Mouse (Mus musculus) ovary, postnatal 10 days (tissue): ENCODE measurements around the gene Ciapin1.

Experiments
- DNase-seq: peaks from one replicate; pipeline ENCODE4 v3.0.0; 2022; ENCODE audit warnings: low spot score

Gene Ciapin1

GRCm38 (mm10) chr8:94837662-94838574, at the start of gene Ciapin1, which contains the start of gene Coq9:
Gene Ciapin1, minus strand, starts transcription at chr8:94838358.
Gene Coq9, plus strand, starts transcription at chr8:94838321.
- peak; percentile 88 for DNase-seq

DNA sequence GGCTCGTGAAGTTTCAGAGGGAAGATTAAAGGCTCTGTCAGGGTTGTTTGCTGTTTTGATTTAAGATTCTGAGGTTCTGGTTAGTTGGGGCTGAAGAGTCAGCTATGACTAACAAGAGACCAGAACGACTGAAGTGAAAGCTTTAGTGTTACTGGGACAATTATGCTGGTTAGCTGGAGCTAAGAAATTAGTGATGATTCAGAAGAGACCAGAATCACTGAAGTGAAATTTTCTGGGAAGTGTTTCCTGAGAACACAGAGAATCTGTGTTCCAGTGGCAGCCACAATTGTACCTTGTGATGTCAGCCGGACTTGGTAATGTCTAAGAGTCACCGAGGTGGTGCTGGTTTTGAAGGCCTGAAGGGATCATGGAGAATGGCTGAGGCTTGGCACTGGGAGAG, 42.6 kb upstream of the Ciapin1 start:
- no peak for DNase-seq

GRCm38 (mm10) chr8:94876820-94877219, 38.7 kb upstream of the Ciapin1 start:
- DNase-seq, result no peak

GRCm38 (mm10) chr8:94876197-94876730, 38.1 kb upstream of the Ciapin1 start, which contains the start of gene Dok4:
Gene Dok4, minus strand, starts transcription at chr8:94876330.
- peak; percentile 88 for DNase-seq

- DNase-seq, result no peak
These were observed 37.7 kb upstream of the Ciapin1 start for GRCm38 (mm10) chr8:94875871-94876150.

- DNase-seq, result no peak
These were observed 37.1 kb upstream of the Ciapin1 start for GRCm38 (mm10) chr8:94875096-94875870.

DNA sequence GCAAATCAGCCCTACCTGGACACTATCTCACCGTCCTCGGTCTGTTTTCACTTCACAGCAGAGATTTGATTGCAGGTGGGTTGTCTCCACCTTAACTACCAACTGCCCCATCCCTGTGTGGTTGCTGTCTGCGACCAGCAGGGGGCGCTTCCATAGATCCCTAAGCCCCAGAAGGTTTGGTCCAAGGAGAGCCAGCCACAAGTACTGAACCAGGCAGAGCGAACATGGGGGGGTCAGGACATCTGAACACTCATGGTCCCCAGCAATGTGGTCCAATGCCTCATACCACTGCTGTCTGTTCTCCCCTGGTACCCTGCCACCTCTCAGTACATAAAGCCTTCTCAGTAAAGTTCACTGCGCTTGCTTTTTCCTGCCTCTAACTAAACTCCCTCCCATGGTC, 36.2 kb upstream of the Ciapin1 start:
- no peak for DNase-seq

GRCm38 (mm10) chr8:94872576-94872975, 34.4 kb upstream of the Ciapin1 start:
- DNase-seq, result no peak

GRCm38 (mm10) chr8:94872156-94872555, 34.0 kb upstream of the Ciapin1 start:
- DNase-seq, result no peak

DNA sequence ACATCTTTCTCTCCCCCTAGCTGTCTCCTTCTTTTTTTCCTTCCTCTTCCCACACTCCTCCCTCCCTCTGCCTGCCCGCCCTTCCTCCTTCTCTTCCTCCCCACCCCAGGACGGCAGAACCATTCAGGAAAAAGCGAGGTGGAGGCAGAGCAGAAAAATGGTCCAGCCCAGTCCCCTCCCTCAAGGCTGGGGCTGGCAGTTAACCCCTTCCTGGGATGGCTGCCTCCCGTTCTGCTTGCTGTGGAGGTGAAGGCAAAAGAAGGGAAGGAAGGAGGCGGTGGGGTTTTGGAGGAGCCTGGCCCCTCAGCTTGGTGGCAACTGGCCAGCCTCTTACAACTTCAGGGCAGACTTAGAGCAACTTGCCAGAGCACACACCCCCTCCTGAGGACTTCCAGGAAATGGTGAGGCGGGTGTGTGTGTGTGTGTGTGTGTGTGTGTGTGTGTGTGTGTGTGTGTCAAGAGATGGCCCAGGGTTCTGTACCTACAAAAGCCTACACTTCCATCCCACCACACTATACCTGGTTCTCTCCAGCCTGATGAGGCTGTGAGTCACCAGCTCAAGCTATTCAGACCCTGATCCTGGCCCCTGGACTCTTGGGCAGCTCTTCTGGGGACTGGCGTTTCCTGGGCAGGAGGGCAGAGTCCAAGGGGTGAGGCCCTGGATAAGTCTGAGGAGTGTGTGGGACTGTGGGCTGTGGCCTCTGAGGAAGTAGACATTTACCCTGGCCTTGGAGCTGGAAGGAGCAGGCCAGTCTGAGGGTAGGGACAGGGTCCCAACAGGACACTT, 33.1 kb upstream of the Ciapin1 start:
- peak; percentile 37 for DNase-seq

DNA sequence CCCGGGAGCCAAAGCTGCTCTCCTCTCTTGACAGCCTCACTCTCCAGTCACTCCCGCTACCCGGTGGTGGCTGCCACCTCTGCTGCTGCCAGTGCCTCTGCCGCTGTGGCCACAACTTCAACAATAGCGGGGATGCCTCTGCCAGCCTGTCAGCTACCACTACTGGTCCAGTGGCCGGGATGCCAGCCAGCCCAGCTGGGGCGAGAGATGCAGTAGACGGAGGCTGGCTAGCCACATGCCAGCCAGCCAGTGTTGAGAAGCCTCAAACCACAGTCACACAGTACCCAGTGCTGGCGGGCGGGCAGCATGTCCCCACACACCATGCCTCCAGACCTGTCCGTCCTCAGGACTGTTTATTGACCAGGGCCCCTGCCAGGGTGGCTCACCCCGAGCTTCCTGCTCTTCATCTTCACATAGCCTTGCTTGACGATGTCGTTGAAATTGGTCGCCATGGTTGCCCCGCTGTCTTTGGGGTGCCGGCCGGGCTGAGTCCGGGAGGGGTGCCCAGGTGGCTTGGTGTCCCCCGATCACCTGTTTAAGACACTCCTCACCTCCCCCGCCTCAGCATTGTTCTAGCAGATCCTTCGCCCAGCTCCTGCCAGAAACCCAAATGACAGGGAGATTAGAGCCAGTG, 32.4 kb upstream of the Ciapin1 start:
- peak; percentile 16 for DNase-seq

DNA sequence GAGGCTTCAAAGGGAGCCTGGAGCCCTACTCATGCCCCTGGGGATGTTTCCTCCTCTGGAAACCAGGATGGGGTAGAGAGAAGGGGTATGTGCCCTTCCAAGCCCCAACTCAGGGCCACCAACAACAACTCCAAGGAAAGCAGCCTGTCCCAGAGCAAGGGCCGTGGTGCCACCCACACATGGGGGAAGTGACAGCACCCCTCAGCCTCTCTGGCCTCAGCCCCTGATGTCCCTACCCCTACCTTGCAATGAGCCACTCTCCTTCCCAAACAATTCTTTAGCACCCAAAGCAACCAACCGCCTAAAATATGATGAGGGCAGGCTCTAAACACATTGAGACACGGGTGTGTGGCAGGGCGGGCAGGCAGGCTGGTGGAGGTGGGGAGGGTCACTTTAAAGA, 31.8 kb upstream of the Ciapin1 start:
- DNase-seq, result no peak

DNA sequence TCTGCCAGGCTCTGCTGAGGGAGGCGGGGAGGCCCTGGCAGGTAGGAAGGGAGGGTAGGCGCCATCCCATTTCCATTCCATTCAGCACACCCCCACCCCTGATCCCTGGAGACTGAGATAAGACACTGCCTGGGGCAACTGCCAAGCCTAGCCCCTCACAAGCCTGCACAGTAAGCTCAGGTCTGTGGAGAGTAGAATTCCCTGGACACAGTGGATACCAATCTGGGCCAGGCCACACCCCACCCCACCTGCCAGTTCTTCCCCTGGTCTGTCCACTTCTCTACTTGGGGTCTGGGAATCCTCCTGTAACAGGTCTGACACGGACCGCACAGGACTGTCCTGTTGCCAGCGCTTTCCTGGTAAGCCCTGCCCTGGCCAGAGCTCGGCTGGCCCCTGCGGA, 31.0 kb upstream of the Ciapin1 start:
- no peak for DNase-seq

- no peak for DNase-seq
These were observed 28.8 kb upstream of the Ciapin1 start for GRCm38 (mm10) chr8:94866921-94867320.

GRCm38 (mm10) chr8:94865292-94865691, 27.1 kb upstream of the Ciapin1 start:
- no peak for DNase-seq

GRCm38 (mm10) chr8:94863897-94864673, 25.9 kb upstream of the Ciapin1 start:
- DNase-seq, result no peak

GRCm38 (mm10) chr8:94862487-94863220, 24.5 kb upstream of the Ciapin1 start:
- no peak for DNase-seq

DNA sequence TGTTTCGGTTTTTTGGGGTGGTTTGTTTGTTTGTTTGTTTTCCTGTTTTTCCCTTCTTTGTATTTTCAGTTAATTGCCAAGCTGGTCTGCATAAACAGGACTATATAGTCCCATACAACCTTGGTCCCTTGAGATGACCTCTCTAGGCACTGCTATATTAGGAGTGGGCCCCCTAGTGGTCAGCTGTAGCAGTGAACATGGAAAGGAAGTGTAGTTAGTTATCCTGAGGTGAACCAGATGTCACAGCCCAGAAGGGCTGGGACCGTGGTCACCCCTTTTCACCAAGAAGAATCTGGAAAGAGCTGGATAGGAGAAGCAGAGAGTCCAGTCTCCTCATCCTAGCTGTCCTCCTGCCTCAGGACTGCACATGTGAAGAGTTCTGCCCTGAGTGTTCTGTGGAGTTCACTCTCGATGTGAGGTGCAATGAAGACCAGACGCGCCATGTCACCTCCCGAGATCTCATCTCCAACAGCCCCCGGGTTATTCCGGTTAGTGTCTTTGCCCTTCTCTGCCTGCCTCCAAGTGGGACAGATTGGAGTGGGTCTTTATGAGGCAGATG, 23.3 kb upstream of the Ciapin1 start:
- no peak for DNase-seq

DNA sequence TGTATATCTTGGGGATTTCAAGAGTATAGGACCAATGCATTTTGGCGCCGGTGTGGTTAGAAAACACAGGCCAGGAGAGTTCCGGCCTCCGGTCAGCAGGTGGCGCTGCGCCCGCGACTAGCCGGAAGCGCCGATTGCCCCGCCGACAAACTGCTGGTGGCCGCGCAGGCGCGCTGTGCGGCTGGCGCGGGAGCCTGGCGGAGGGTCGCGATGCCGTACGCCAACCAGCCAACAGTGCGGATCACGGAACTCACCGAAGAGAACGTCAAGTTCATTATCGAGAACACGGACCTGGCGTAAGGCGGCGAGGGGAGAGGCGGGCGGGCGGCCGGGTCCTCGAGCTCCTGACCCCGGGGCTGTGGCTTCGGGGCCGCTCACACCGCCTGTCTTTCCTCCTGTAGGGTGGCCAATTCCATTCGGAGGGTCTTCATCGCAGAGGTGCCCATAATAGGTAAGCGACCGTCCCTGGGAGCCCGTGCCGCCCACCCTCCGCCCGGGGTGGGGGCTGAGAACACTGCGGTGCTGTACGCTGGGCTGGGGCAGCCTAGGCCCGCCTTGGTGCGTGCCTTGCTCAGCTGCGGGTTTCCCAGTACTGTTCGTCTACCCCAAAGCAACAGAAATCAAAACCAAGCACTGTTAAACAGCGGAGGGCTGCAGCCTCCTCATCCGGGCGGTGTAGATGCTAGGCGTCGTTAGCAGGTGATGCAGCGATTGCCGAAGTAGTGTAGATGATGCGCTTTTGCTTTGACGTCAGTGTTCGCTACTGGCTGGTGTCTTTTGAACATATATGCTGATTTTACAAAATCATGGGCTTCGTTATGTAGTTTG, 19.4 kb upstream of the Ciapin1 start, which contains the start of gene Polr2c:
Gene Polr2c (plus strand): TSS at position 105 of the 828 bp plus-strand sequence.
- DNase-seq, result peak; percentile 86
